Mouse (Mus musculus): ENCODE measurements around the gene Moap1. TPM values are rescaled to one million over a fixed set of nuclear protein-coding genes. Genes with fewer than 3 reads are reported as not detected.

Moap1 gene
- polyA plus RNA-seq, 1 experiment from 2014 or later: 8.4 TPM

GRCm38 (mm10) chr12:102714654-102715395, 28.6 kb downstream of the Moap1 start:
- DNase-seq (no peak), ATAC-seq (ENCODE audit: low read depth) (no peak)
- H3K27ac ChIP-seq: no peak overlapping the region
- H3K27me3 ChIP-seq: no peaks in the 10 kb centered on the region
- no peaks in the 10 kb centered on the region for H3K9me3 ChIP-seq (replicated peaks)
- H3K4me2 ChIP-seq: no peak overlapping the region
- H3K4me1 ChIP-seq (replicated peaks): 0 out of 2 replicates have a peak, but pooled peaks cover 3% of the 10 kb centered on the region
- H3K4me3 ChIP-seq (replicated peaks): no peak overlapping the region
- no peaks in the 10 kb centered on the region for H3K36me3 ChIP-seq
- WGBS (ENCODE audit: insufficient replicate concordance): 68% methylated on average over 10 of the region's 10 CpGs
- no peak overlapping the region for H3K9ac ChIP-seq

- 58% methylated on average over 2 of the region's 2 CpGs for WGBS (ENCODE audit: insufficient replicate concordance)
- DNase-seq (no peak), ATAC-seq (ENCODE audit: low read depth) (no peak)
- Histone ChIP-seq H3K4me2 (no peak overlapping the region), H3K27me3 (no peaks in the 10 kb centered on the region), H3K9me3 (replicated peaks) (no peaks in the 10 kb centered on the region), H3K9ac (no peak overlapping the region), H3K36me3 (no peaks in the 10 kb centered on the region), H3K4me3 (replicated peaks) (no peak overlapping the region), H3K27ac (no peak overlapping the region), H3K4me1 (replicated peaks) (0 out of 2 replicates have a peak, but pooled peaks cover 3% of the 10 kb centered on the region)
Measured at GRCm38 (mm10) chr12:102714116-102714515, 29.3 kb downstream of the Moap1 start.

- DNase-seq (no peak), ATAC-seq (ENCODE audit: low read depth) (no peak)
- H3K9me3 ChIP-seq (replicated peaks): no peaks in the 10 kb centered on the region
- H3K36me3 ChIP-seq: no peaks in the 10 kb centered on the region
- no peak overlapping the region for H3K9ac ChIP-seq
- 0 out of 2 replicates have a peak, but pooled peaks cover 3% of the 10 kb centered on the region for H3K4me1 ChIP-seq (replicated peaks)
- no peak overlapping the region for H3K27ac ChIP-seq
- no peak overlapping the region for H3K4me3 ChIP-seq (replicated peaks)
- no peak overlapping the region for H3K4me2 ChIP-seq
- 44% methylated on average over 20 of the region's 20 CpGs for WGBS (ENCODE audit: insufficient replicate concordance)
- H3K27me3 ChIP-seq: no peaks in the 10 kb centered on the region
Measured at GRCm38 (mm10) chr12:102713153-102713865, 30.2 kb downstream of the Moap1 start.

- Histone ChIP-seq H3K4me3 (replicated peaks) (no peak overlapping the region), H3K4me1 (replicated peaks) (0 out of 2 replicates have a peak, but pooled peaks cover 3% of the 10 kb centered on the region), H3K4me2 (no peak overlapping the region), H3K9ac (no peak overlapping the region), H3K9me3 (replicated peaks) (no peaks in the 10 kb centered on the region), H3K27ac (no peak overlapping the region), H3K27me3 (peaks cover 13% of the 10 kb centered on the region), H3K36me3 (no peaks in the 10 kb centered on the region)
- 59% methylated on average over 4 of the region's 4 CpGs for WGBS (ENCODE audit: insufficient replicate concordance)
- no peak for DNase-seq
- ATAC-seq (ENCODE audit: low read depth): no peak
Measured at GRCm38 (mm10) chr12:102710851-102711375, 32.5 kb downstream of the Moap1 start.

- 81% methylated on average over 5 of the region's 5 CpGs for WGBS (ENCODE audit: insufficient replicate concordance)
- Histone ChIP-seq H3K36me3 (no peaks in the 10 kb centered on the region), H3K4me3 (replicated peaks) (no peak overlapping the region), H3K27ac (no peak overlapping the region), H3K9me3 (replicated peaks) (no peaks in the 10 kb centered on the region), H3K4me2 (no peak overlapping the region), H3K27me3 (peaks cover 14% of the 10 kb centered on the region), H3K4me1 (replicated peaks) (peaks cover 13% of the 10 kb centered on the region), H3K9ac (no peak overlapping the region)
- no peak for DNase-seq
- ATAC-seq (ENCODE audit: low read depth): no peak
Measured at GRCm38 (mm10) chr12:102709896-102710295, 33.6 kb downstream of the Moap1 start.

- peaks cover 17% of the 10 kb centered on the region for H3K27me3 ChIP-seq
- H3K4me1 ChIP-seq (replicated peaks): peaks cover 24% of the 10 kb centered on the region
- no peak overlapping the region for H3K27ac ChIP-seq
- no peaks in the 10 kb centered on the region for H3K36me3 ChIP-seq
- ATAC-seq (ENCODE audit: low read depth) (no peak), DNase-seq (no peak)
- no peak overlapping the region for H3K4me2 ChIP-seq
- no peaks in the 10 kb centered on the region for H3K9me3 ChIP-seq (replicated peaks)
- H3K9ac ChIP-seq: no peak overlapping the region
- H3K4me3 ChIP-seq (replicated peaks): no peak overlapping the region
- WGBS (ENCODE audit: insufficient replicate concordance): 70% methylated on average over 11 of the region's 11 CpGs
Measured at GRCm38 (mm10) chr12:102708220-102708619, 35.2 kb downstream of the Moap1 start.

GRCm38 (mm10) chr12:102706833-102707463, 36.5 kb downstream of the Moap1 start:
- Histone ChIP-seq H3K36me3 (no peaks in the 10 kb centered on the region), H3K4me3 (replicated peaks) (no peak overlapping the region), H3K27me3 (peaks cover 17% of the 10 kb centered on the region), H3K9ac (no peak overlapping the region), H3K4me1 (replicated peaks) (peaks cover 36% of the 10 kb centered on the region), H3K9me3 (replicated peaks) (no peaks in the 10 kb centered on the region), H3K4me2 (no peak overlapping the region), H3K27ac (no peak overlapping the region)
- no peak for ATAC-seq (ENCODE audit: low read depth)
- no peak for DNase-seq
- 72% methylated on average over 10 of the region's 10 CpGs for WGBS (ENCODE audit: insufficient replicate concordance)

- Histone ChIP-seq H3K9me3 (replicated peaks) (no peaks in the 10 kb centered on the region), H3K27me3 (peaks cover 17% of the 10 kb centered on the region), H3K36me3 (no peaks in the 10 kb centered on the region), H3K4me3 (replicated peaks) (no peak overlapping the region), H3K4me2 (peak overlapping the region; percentile 99), H3K4me1 (replicated peaks) (peaks cover 44% of the 10 kb centered on the region), H3K27ac (no peak overlapping the region), H3K9ac (no peak overlapping the region)
- DNase-seq: no peak
- WGBS (ENCODE audit: insufficient replicate concordance): 74% methylated on average over 6 of the region's 6 CpGs
- no peak for ATAC-seq (ENCODE audit: low read depth)
Measured at GRCm38 (mm10) chr12:102705906-102706640, 37.4 kb downstream of the Moap1 start.

GRCm38 (mm10) chr12:102705216-102705871, 38.1 kb downstream of the Moap1 start:
- peaks cover 48% of the 10 kb centered on the region for H3K4me1 ChIP-seq (replicated peaks)
- H3K4me3 ChIP-seq (replicated peaks): peak overlapping the region; percentile 75
- no peaks in the 10 kb centered on the region for H3K9me3 ChIP-seq (replicated peaks)
- H3K27ac ChIP-seq: peak overlapping the region; percentile 77
- peaks cover 17% of the 10 kb centered on the region for H3K27me3 ChIP-seq
- H3K9ac ChIP-seq: peak overlapping the region; percentile 84
- peak overlapping the region; percentile 99 for H3K4me2 ChIP-seq
- no peaks in the 10 kb centered on the region for H3K36me3 ChIP-seq
- ATAC-seq (ENCODE audit: low read depth) (peak; percentile 79), DNase-seq (peak; percentile 69)
- WGBS (ENCODE audit: insufficient replicate concordance): 5% methylated on average over 41 of the region's 45 CpGs

GRCm38 (mm10) chr12:102704457-102705198, 38.8 kb downstream of the Moap1 start, which contains the start of gene Itpk1:
TSS of gene Itpk1 (minus strand) at chr12:102704930.
- DNase-seq (peak; percentile 48), ATAC-seq (ENCODE audit: low read depth) (peak; percentile 93)
- Histone ChIP-seq H3K4me2 (peak within 1 kb of the TSS; percentile 99), H3K9me3 (replicated peaks) (no peaks in the 10 kb centered on the region), H3K4me1 (replicated peaks) (peaks cover 53% of the 10 kb centered on the region), H3K27me3 (peaks cover 17% of the 10 kb centered on the region), H3K27ac (peak within 1 kb of the TSS; percentile 77), H3K36me3 (no peaks in the 10 kb centered on the region), H3K4me3 (replicated peaks) (peak within 1 kb of the TSS; percentile 75), H3K9ac (peak within 1 kb of the TSS; percentile 84)
- WGBS (ENCODE audit: insufficient replicate concordance): under 1% methylated on average over 79 of the region's 105 CpGs

Measured in liver, embryonic 13.5 days (tissue).